In genomic region chr12:113150591-113150990, GRCm38 (mm10) we compare ENCODE assay signal across 14 mouse cellular contexts. TPM values are rescaled to one million over a fixed set of nuclear protein-coding genes. Genes with fewer than 3 reads are reported as not detected.
"Had no signal": no experiment of that assay in that cellular context is flagged by ENCODE, and none has a peak within 500 bp of the region (broad histone marks: within the 10 kb centered on the region; RNA-seq: fewer than 3 reads in every experiment).

No protein-coding gene starts in this region.

- H3K36me3 ChIP-seq: kidney, embryonic 15.5 days; midbrain, embryonic 15.5 days had no signal

- H3K27ac ChIP-seq: kidney, embryonic 15.5 days; left cerebral cortex, adult 2 months; macrophage; midbrain, embryonic 12.5 days; midbrain, embryonic 15.5 days; neural tube, embryonic 13.5 days had no signal

- H3K9ac ChIP-seq: kidney, embryonic 15.5 days; lung, embryonic 14.5 days; midbrain, embryonic 12.5 days; midbrain, embryonic 15.5 days; neural tube, embryonic 13.5 days had no signal

- H3K9me3 ChIP-seq: kidney, embryonic 15.5 days; midbrain, embryonic 12.5 days; midbrain, embryonic 15.5 days; neural tube, embryonic 13.5 days had no signal

- ATAC-seq: lung, postnatal 0 days; midbrain, embryonic 15.5 days had no signal

- H3K4me3 ChIP-seq: left cerebral cortex, adult 2 months; midbrain, embryonic 12.5 days; midbrain, embryonic 15.5 days; neural tube, embryonic 13.5 days had no signal

- H3K4me2 ChIP-seq: midbrain, embryonic 15.5 days; neural tube, embryonic 13.5 days had no signal

- DNase-seq: layer of hippocampus, postnatal 36 days; lung, embryonic 14.5 days; retina, postnatal 1 day; right cerebral cortex, postnatal 25 days; thymus, postnatal 25 days had no signal

RNA-seq across cellular contexts. Expression of gene Tmem121, which starts 35.1 kb away (rescaled TPM):
- total RNA-seq: liver, adult 2 months; neutrophil, adult 5-6 weeks had no signal
- polyA plus RNA-seq: liver, adult 2 months; macrophage had no signal
